Mouse (Mus musculus): ENCODE results near the gene Smarcal1. TPM values are rescaled to one million over a fixed set of nuclear protein-coding genes. Genes with fewer than 3 reads are reported as not detected.
A peak's percentile ranks its signal among the peaks of the same experiment; 100 is the strongest.

Smarcal1 gene
- polyA plus RNA-seq, 1 experiment from 2014 or later = 17.9 TPM

DNA sequence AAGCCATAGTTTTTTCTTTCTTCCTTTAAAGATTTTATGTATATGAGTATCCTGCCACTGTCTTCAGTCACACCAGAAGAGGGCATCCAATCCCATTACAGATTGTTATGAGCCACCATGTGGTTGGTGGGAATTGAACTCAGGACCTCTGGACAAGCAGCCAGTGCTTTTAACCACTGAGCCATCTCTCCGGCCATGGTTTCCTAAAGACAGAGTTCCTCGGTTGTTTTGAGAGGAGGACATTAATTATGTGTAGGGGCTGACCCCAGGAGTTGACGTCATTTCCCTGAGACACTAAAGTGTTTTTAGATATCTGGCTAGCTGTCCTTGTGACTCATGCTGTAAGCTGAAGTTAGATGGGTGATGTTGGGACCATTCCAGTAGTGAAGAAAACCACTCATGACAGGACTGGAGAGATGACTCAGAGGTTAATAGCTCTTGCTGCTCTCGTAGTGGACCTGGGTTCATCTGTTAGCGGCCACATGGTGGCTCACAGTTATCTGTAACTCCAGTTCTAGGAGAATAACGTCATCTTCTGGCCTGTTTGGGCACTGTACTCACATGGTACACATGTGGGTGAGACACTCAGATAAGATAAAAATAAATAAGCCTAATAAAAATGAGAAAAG lies 18.6 kb upstream of the Smarcal1 start:
- H3K36me3 ChIP-seq (ENCODE audit: control insufficient read depth, insufficient read depth, low read length) = no peaks in the 10 kb centered on the region
- H3K27ac ChIP-seq (ENCODE audit: low read depth, low read length) = no peak overlapping the region
- no peaks in the 10 kb centered on the region for H3K9me3 ChIP-seq (replicated peaks; ENCODE audit: control insufficient read depth, low read length)
- no peak for ATAC-seq (replicated peaks; ENCODE audit: insufficient number of reproducible peaks, low FRiP score, low TSS enrichment)
- no peaks in the 10 kb centered on the region for H3K27me3 ChIP-seq (ENCODE audit: control insufficient read depth, insufficient read depth, low read length)
- no peak overlapping the region for H3K9ac ChIP-seq (ENCODE audit: low read depth, low read length)
- H3K4me1 ChIP-seq (ENCODE audit: control insufficient read depth, insufficient read depth, low read length) = no peaks in the 10 kb centered on the region
- 61% methylated on average over 6 of the region's 6 CpGs for WGBS (ENCODE audit: insufficient replicate concordance)
- H3K4me2 ChIP-seq = no peak overlapping the region
- H3K4me3 ChIP-seq (ENCODE audit: low read depth, low read length) = no peak overlapping the region

- WGBS (ENCODE audit: insufficient replicate concordance) = 35% methylated on average over 9 of the region's 9 CpGs
- Histone ChIP-seq H3K27me3 (ENCODE audit: control insufficient read depth, insufficient read depth, low read length) (no peaks in the 10 kb centered on the region), H3K4me2 (peak overlapping the region; percentile 38), H3K36me3 (ENCODE audit: control insufficient read depth, insufficient read depth, low read length) (no peaks in the 10 kb centered on the region), H3K4me3 (ENCODE audit: low read depth, low read length) (no peak overlapping the region), H3K9me3 (replicated peaks; ENCODE audit: control insufficient read depth, low read length) (no peaks in the 10 kb centered on the region), H3K4me1 (ENCODE audit: control insufficient read depth, insufficient read depth, low read length) (no peaks in the 10 kb centered on the region), H3K9ac (ENCODE audit: low read depth, low read length) (no peak overlapping the region), H3K27ac (ENCODE audit: low read depth, low read length) (no peak overlapping the region)
- ATAC-seq (replicated peaks; ENCODE audit: insufficient number of reproducible peaks, low FRiP score, low TSS enrichment) = no peak
Observed at GRCm38 (mm10) chr1:72567056-72567455, 16.0 kb upstream of the Smarcal1 start.

DNA sequence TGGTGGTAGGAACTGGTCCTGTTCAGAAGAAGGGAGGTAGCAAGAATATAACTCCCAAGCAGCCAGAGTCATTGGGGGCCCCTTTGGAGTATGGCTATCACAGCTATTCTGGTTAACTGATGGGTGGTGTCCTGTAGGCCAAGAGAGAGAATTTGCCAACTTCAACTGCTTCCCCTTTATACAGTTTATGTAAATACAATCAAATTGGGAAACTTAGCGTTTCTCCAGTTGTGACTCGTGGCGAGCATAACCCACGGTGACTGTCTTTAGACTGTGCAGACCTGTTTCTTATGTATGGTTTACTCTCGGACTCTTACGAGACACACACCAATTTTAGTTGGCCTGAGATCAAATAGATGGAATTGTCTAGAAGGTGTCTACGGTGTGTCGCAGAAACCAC lies 14.3 kb upstream of the Smarcal1 start:
- Histone ChIP-seq H3K4me1 (ENCODE audit: control insufficient read depth, insufficient read depth, low read length) (no peaks in the 10 kb centered on the region), H3K9ac (ENCODE audit: low read depth, low read length) (no peak overlapping the region), H3K9me3 (replicated peaks; ENCODE audit: control insufficient read depth, low read length) (no peaks in the 10 kb centered on the region), H3K27me3 (ENCODE audit: control insufficient read depth, insufficient read depth, low read length) (no peaks in the 10 kb centered on the region), H3K4me3 (ENCODE audit: low read depth, low read length) (no peak overlapping the region), H3K4me2 (no peak overlapping the region), H3K27ac (ENCODE audit: low read depth, low read length) (no peak overlapping the region), H3K36me3 (ENCODE audit: control insufficient read depth, insufficient read depth, low read length) (no peaks in the 10 kb centered on the region)
- WGBS (ENCODE audit: insufficient replicate concordance) = 86% methylated on average over 8 of the region's 8 CpGs
- ATAC-seq (replicated peaks; ENCODE audit: insufficient number of reproducible peaks, low FRiP score, low TSS enrichment) = no peak

GRCm38 (mm10) chr1:72574047-72574446 lies 9.0 kb upstream of the Smarcal1 start:
- Histone ChIP-seq H3K36me3 (ENCODE audit: control insufficient read depth, insufficient read depth, low read length) (no peaks in the 10 kb centered on the region), H3K9me3 (replicated peaks; ENCODE audit: control insufficient read depth, low read length) (no peaks in the 10 kb centered on the region), H3K27ac (ENCODE audit: low read depth, low read length) (no peak overlapping the region), H3K4me3 (ENCODE audit: low read depth, low read length) (no peak overlapping the region), H3K4me1 (ENCODE audit: control insufficient read depth, insufficient read depth, low read length) (peaks cover 3% of the 10 kb centered on the region; the same call in 1 of the 2 replicates), H3K27me3 (ENCODE audit: control insufficient read depth, insufficient read depth, low read length) (peaks cover 25% of the 10 kb centered on the region; the same call in 1 of the 2 replicates), H3K9ac (ENCODE audit: low read depth, low read length) (no peak overlapping the region), H3K4me2 (no peak overlapping the region)
- ATAC-seq (replicated peaks; ENCODE audit: insufficient number of reproducible peaks, low FRiP score, low TSS enrichment) = no peak
- 63% methylated on average over 7 of the region's 7 CpGs for WGBS (ENCODE audit: insufficient replicate concordance)

DNA sequence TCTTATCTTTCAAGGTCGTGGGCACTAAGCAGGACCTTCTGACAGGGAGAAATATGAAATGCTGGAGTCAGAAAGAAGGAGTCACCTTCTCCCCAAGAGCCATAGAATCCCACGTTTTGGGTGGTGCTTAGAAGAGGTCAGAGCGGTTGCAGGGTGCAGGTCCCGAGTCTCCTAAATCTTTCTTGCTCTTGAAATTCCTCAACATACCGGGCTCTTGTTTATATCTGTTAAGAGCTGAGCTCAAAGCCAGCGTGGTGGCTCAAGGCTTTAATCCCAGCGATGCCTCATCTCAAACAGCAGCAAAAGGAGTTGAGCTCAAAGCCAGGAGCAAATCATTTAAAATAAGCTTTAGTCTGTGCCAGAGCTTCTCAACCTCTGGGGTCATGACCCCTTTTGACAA lies 8.4 kb upstream of the Smarcal1 start:
- Histone ChIP-seq H3K36me3 (ENCODE audit: control insufficient read depth, insufficient read depth, low read length) (no peaks in the 10 kb centered on the region), H3K27ac (ENCODE audit: low read depth, low read length) (no peak overlapping the region), H3K4me2 (no peak overlapping the region), H3K4me3 (ENCODE audit: low read depth, low read length) (no peak overlapping the region), H3K9ac (ENCODE audit: low read depth, low read length) (no peak overlapping the region), H3K4me1 (ENCODE audit: control insufficient read depth, insufficient read depth, low read length) (peaks cover 3% of the 10 kb centered on the region; the same call in 1 of the 2 replicates), H3K9me3 (replicated peaks; ENCODE audit: control insufficient read depth, low read length) (no peaks in the 10 kb centered on the region), H3K27me3 (ENCODE audit: control insufficient read depth, insufficient read depth, low read length) (peaks cover 25% of the 10 kb centered on the region; the same call in 1 of the 2 replicates)
- ATAC-seq (replicated peaks; ENCODE audit: insufficient number of reproducible peaks, low FRiP score, low TSS enrichment) = no peak
- 41% methylated on average over 7 of the region's 7 CpGs for WGBS (ENCODE audit: insufficient replicate concordance)

- Histone ChIP-seq H3K27ac (ENCODE audit: low read depth, low read length) (no peak overlapping the region), H3K9me3 (replicated peaks; ENCODE audit: control insufficient read depth, low read length) (no peaks in the 10 kb centered on the region), H3K4me3 (ENCODE audit: low read depth, low read length) (no peak overlapping the region), H3K9ac (ENCODE audit: low read depth, low read length) (no peak overlapping the region), H3K4me2 (no peak overlapping the region), H3K4me1 (ENCODE audit: control insufficient read depth, insufficient read depth, low read length) (peaks cover 3% of the 10 kb centered on the region; the same call in 1 of the 2 replicates), H3K36me3 (ENCODE audit: control insufficient read depth, insufficient read depth, low read length) (no peaks in the 10 kb centered on the region), H3K27me3 (ENCODE audit: control insufficient read depth, insufficient read depth, low read length) (peaks cover 25% of the 10 kb centered on the region; the same call in 1 of the 2 replicates)
- ATAC-seq (replicated peaks; ENCODE audit: insufficient number of reproducible peaks, low FRiP score, low TSS enrichment) = no peak
- WGBS (ENCODE audit: insufficient replicate concordance) = 36% methylated on average over 4 of the region's 4 CpGs
Observed at GRCm38 (mm10) chr1:72575121-72575520, 7.9 kb upstream of the Smarcal1 start.

DNA sequence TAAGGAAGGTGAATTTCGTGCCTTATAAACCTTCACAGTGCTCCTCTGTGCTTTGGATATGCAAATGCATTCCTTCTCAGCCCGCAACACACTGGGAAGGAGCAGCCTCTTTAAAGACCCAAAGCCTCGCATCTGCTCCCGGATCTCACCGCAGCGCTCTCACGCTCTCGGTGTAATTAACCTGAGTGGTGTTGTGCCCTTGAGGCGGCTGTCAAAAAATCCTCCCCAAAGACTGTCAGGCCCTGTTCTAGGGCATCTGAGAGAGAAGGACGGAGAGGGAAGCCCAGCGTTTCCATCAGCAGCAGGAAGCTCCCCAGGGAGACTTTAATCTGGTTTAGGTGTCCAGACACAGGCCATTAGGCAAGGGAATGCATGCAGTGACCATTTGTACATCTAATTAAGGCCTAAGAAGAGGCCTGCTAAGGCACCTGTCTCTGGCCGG lies 5.5 kb upstream of the Smarcal1 start:
- peaks cover 3% of the 10 kb centered on the region; the same call in 1 of the 2 replicates for H3K4me1 ChIP-seq (ENCODE audit: control insufficient read depth, insufficient read depth, low read length)
- peak overlapping the region; percentile 43 for H3K4me2 ChIP-seq
- peaks cover 25% of the 10 kb centered on the region; the same call in 1 of the 2 replicates for H3K27me3 ChIP-seq (ENCODE audit: control insufficient read depth, insufficient read depth, low read length)
- WGBS (ENCODE audit: insufficient replicate concordance) = 5% methylated on average over 12 of the region's 12 CpGs
- H3K36me3 ChIP-seq (ENCODE audit: control insufficient read depth, insufficient read depth, low read length) = no peaks in the 10 kb centered on the region
- peak overlapping the region; percentile 18 for H3K4me3 ChIP-seq (ENCODE audit: low read depth, low read length)
- 0 out of 2 replicates have a peak overlapping the region, but pooled peaks have one; percentile 16 for H3K9ac ChIP-seq (ENCODE audit: low read depth, low read length)
- no peak overlapping the region for H3K27ac ChIP-seq (ENCODE audit: low read depth, low read length)
- ATAC-seq (replicated peaks; ENCODE audit: insufficient number of reproducible peaks, low FRiP score, low TSS enrichment) = no peak
- no peaks in the 10 kb centered on the region for H3K9me3 ChIP-seq (replicated peaks; ENCODE audit: control insufficient read depth, low read length)

DNA sequence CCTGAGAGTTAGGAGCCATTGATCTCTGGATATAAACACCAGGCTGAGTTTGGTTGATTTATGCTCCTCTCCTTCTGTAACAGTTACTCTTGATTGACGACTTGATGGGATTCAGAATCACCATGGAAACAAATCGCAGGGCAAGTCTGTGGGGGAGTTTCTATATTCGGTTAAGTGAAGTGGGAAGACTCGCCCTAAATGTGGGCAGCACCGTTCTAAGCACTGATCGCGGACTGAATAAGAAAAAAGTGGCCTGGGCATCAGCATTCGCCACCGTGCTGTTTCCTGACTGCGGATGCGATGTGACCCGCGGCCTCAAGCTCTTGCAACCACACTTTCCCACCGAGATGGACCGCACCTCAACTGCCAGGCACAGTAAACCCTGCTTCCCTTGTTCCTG lies 4.7 kb upstream of the Smarcal1 start:
- no peaks in the 10 kb centered on the region for H3K36me3 ChIP-seq (ENCODE audit: control insufficient read depth, insufficient read depth, low read length)
- WGBS (ENCODE audit: insufficient replicate concordance) = 37% methylated on average over 15 of the region's 15 CpGs
- no peak overlapping the region for H3K9ac ChIP-seq (ENCODE audit: low read depth, low read length)
- peaks cover 25% of the 10 kb centered on the region; the same call in 1 of the 2 replicates for H3K27me3 ChIP-seq (ENCODE audit: control insufficient read depth, insufficient read depth, low read length)
- H3K4me2 ChIP-seq = no peak overlapping the region
- H3K27ac ChIP-seq (ENCODE audit: low read depth, low read length) = no peak overlapping the region
- no peaks in the 10 kb centered on the region for H3K9me3 ChIP-seq (replicated peaks; ENCODE audit: control insufficient read depth, low read length)
- no peak for ATAC-seq (replicated peaks; ENCODE audit: insufficient number of reproducible peaks, low FRiP score, low TSS enrichment)
- H3K4me1 ChIP-seq (ENCODE audit: control insufficient read depth, insufficient read depth, low read length) = peaks cover 3% of the 10 kb centered on the region; the same call in 1 of the 2 replicates
- H3K4me3 ChIP-seq (ENCODE audit: low read depth, low read length) = no peak overlapping the region

- ATAC-seq (replicated peaks; ENCODE audit: insufficient number of reproducible peaks, low FRiP score, low TSS enrichment) = no peak
- H3K4me1 ChIP-seq (ENCODE audit: control insufficient read depth, insufficient read depth, low read length) = peaks cover 3% of the 10 kb centered on the region
- no peaks in the 10 kb centered on the region for H3K36me3 ChIP-seq (ENCODE audit: control insufficient read depth, insufficient read depth, low read length)
- no peak overlapping the region for H3K27ac ChIP-seq (ENCODE audit: low read depth, low read length)
- 30% methylated on average over 4 of the region's 4 CpGs for WGBS (ENCODE audit: insufficient replicate concordance)
- no peak overlapping the region for H3K4me3 ChIP-seq (ENCODE audit: low read depth, low read length)
- H3K4me2 ChIP-seq = no peak overlapping the region
- H3K9ac ChIP-seq (ENCODE audit: low read depth, low read length) = no peak overlapping the region
- H3K9me3 ChIP-seq (replicated peaks; ENCODE audit: control insufficient read depth, low read length) = no peaks in the 10 kb centered on the region
- peaks cover 25% of the 10 kb centered on the region; the same call in 1 of the 2 replicates for H3K27me3 ChIP-seq (ENCODE audit: control insufficient read depth, insufficient read depth, low read length)
Observed at GRCm38 (mm10) chr1:72578806-72579205, 4.2 kb upstream of the Smarcal1 start.
